Mouse (Mus musculus): Measurements from ENCODE around the gene Pm20d1. TPM values are rescaled to one million over a fixed set of nuclear protein-coding genes. Genes with fewer than 3 reads are reported as not detected.

The Pm20d1 gene
- total and polyA plus RNA-seq, 3 experiments, result not detected

GRCm38 (mm10) chr1:131839279-131839678 lies 42.1 kb downstream of the Pm20d1 start:
- Histone ChIP-seq H3K4me1 (ENCODE audit: control insufficient read depth in 1 of 2, insufficient read depth in 2 of 2, low read length in 2 of 2) (no peaks in the 10 kb centered on the region), H3K36me3 (ENCODE audit: control insufficient read depth in 1 of 2, insufficient read depth in 2 of 2, low read length in 2 of 2) (no peaks in the 10 kb centered on the region; a peak in 1 of 4 replicates), H3K27ac (ENCODE audit: control insufficient read depth, low read depth, low read length) (no peak overlapping the region), H3K27me3 (ENCODE audit: control insufficient read depth in 1 of 2, insufficient read depth in 2 of 2, low read length in 2 of 2) (no peaks in the 10 kb centered on the region), H3K79me2 (ENCODE audit: control insufficient read depth, insufficient read depth, low read length, poor library complexity) (no peaks in the 10 kb centered on the region), H3K9me3 (replicated peaks; ENCODE audit: insufficient read depth, low read length) (no peaks in the 10 kb centered on the region), H3K4me3 (ENCODE audit: control insufficient read depth in 1 of 2, insufficient read depth in 1 of 2, low read depth in 2 of 2, low read length in 2 of 2) (no peak overlapping the region), H3K9ac (ENCODE audit: control insufficient read depth, low read depth, low read length, poor library complexity, severe bottlenecking) (no peak overlapping the region)
- TF ChIP-seq MYB (IDR thresholded peaks at IDR 0.05; ENCODE audit: low read depth, low read length), result no peak
- TF ChIP-seq RAD21 (IDR thresholded peaks at IDR 0.05; ENCODE audit: low read depth, low read length), result no peak
- TF ChIP-seq USF1 (IDR thresholded peaks at IDR 0.05; ENCODE audit: low read depth, low read length), result no peak
- no peak for TF ChIP-seq ZC3H11A (IDR thresholded peaks at IDR 0.05; ENCODE audit: low read depth, low read length)
- TF ChIP-seq EP300 (IDR thresholded peaks at IDR 0.05; ENCODE audit: low read depth in 1 of 2, low read length in 2 of 2), result no peak
- TF ChIP-seq TAL1 (IDR thresholded peaks at IDR 0.05; ENCODE audit: low read length), result no peak
- TF ChIP-seq ZNF384 (IDR thresholded peaks at IDR 0.05; ENCODE audit: low read depth, low read length), result no peak
- TF ChIP-seq BHLHE40 (IDR thresholded peaks at IDR 0.05; ENCODE audit: borderline replicate concordance, low read depth, low read length), result no peak
- no peak for TF ChIP-seq SIN3A (IDR thresholded peaks at IDR 0.05; ENCODE audit: low read length)
- no peak for TF ChIP-seq MAFK (IDR thresholded peaks at IDR 0.05; ENCODE audit: borderline replicate concordance, low read depth, low read length)
- TF ChIP-seq ELF1 (IDR thresholded peaks at IDR 0.05; ENCODE audit: low read depth, low read length), result no peak
- TF ChIP-seq MAX (IDR thresholded peaks at IDR 0.05; ENCODE audit: low read length), result no peak
- no peak for DNase-seq (ENCODE audit: low read depth, low spot score)

GRCm38 (mm10) chr1:131842221-131842620 lies 45.0 kb downstream of the Pm20d1 start:
- H3K4me3 ChIP-seq (ENCODE audit: control insufficient read depth in 1 of 2, insufficient read depth in 1 of 2, low read depth in 2 of 2, low read length in 2 of 2), result no peak overlapping the region
- no peak overlapping the region for H3K9ac ChIP-seq (ENCODE audit: control insufficient read depth, low read depth, low read length, poor library complexity, severe bottlenecking)
- no peaks in the 10 kb centered on the region for H3K27me3 ChIP-seq (ENCODE audit: control insufficient read depth in 1 of 2, insufficient read depth in 2 of 2, low read length in 2 of 2)
- H3K4me1 ChIP-seq (ENCODE audit: control insufficient read depth in 1 of 2, insufficient read depth in 2 of 2, low read length in 2 of 2), result no peaks in the 10 kb centered on the region
- H3K9me3 ChIP-seq (replicated peaks; ENCODE audit: insufficient read depth, low read length), result no peaks in the 10 kb centered on the region
- no peak for DNase-seq (ENCODE audit: low read depth, low spot score)
- H3K79me2 ChIP-seq (ENCODE audit: control insufficient read depth, insufficient read depth, low read length, poor library complexity), result no peaks in the 10 kb centered on the region
- no peak overlapping the region for H3K27ac ChIP-seq (ENCODE audit: control insufficient read depth, low read depth, low read length)
- H3K36me3 ChIP-seq (ENCODE audit: control insufficient read depth in 1 of 2, insufficient read depth in 2 of 2, low read length in 2 of 2), result peaks cover 0 to 1% of the 10 kb centered on the region in 2 experiments; a peak in 1 of 4 replicates
- TF ChIP-seq TCF12 (IDR thresholded peaks at IDR 0.05; ENCODE audit: low read depth, low read length) (no peak), GABPA (IDR thresholded peaks at IDR 0.05; ENCODE audit: low read depth, low read length) (no peak), GATA1 (IDR thresholded peaks at IDR 0.05; ENCODE audit: low read depth, low read length) (no peak), JUND (IDR thresholded peaks at IDR 0.05; ENCODE audit: low read depth, low read length) (no peak), UBTF (IDR thresholded peaks at IDR 0.05; ENCODE audit: borderline replicate concordance, insufficient read depth, low read depth, low read length) (no peak), ETS1 (IDR thresholded peaks at IDR 0.05; ENCODE audit: low read depth, low read length) (no peak), EP300 (IDR thresholded peaks at IDR 0.05; ENCODE audit: low read depth in 1 of 2, low read length in 2 of 2) (no peak), ZKSCAN1 (IDR thresholded peaks at IDR 0.05; ENCODE audit: low read depth, low read length) (no peak), HCFC1 (IDR thresholded peaks at IDR 0.05; ENCODE audit: low read depth, low read length) (no peak)

Measured in MEL (cell line).